Mouse (Mus musculus): ENCODE data around the gene Otop3. TPM values are rescaled to one million over a fixed set of nuclear protein-coding genes. Genes with fewer than 3 reads are reported as not detected.

Gene Otop3
- polyA plus RNA-seq, 1 experiment from 2014 or later = 0.90 TPM

DNA sequence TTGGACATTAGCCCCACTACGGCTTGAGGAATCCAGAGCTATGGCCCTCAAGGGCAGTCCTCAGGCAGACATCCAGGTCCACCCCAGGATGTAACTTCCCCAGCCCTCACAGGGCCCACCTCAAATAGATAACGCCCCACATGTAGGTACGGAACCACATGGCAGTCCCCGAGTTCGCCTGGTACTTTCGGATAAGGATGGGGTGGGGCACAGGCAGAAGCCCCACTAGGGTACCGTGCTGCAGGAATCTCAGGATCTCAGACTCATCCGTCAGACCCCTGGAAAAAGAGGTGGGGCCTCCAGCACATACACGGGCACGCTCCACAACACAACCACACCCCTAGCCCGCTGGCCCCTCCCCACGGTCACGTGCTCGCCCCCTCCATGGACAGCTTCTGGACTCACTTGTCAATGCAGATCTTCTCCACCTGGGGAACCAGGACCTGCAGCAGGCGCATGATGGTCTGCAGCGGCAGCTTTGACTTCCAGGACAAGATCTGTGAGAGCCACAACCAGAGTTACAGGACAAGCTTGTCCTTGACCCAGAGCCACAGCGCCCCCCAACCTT lies 14.2 kb downstream of the Otop3 start:
- Histone ChIP-seq H3K4me3 (no peak overlapping the region), H3K9ac (no peak overlapping the region), H3K4me2 (no peak overlapping the region), H3K27me3 (replicated peaks) (0 out of 2 replicates have a peak, but pooled peaks cover 3% of the 10 kb centered on the region), H3K4me1 (no peaks in the 10 kb centered on the region), H3K36me3 (replicated peaks) (peaks cover 21% of the 10 kb centered on the region), H3K9me3 (no peaks in the 10 kb centered on the region), H3K27ac (no peak overlapping the region)
- ATAC-seq (replicated peaks) = no peak
- 61% methylated on average over 17 of the region's 17 CpGs for WGBS

DNA sequence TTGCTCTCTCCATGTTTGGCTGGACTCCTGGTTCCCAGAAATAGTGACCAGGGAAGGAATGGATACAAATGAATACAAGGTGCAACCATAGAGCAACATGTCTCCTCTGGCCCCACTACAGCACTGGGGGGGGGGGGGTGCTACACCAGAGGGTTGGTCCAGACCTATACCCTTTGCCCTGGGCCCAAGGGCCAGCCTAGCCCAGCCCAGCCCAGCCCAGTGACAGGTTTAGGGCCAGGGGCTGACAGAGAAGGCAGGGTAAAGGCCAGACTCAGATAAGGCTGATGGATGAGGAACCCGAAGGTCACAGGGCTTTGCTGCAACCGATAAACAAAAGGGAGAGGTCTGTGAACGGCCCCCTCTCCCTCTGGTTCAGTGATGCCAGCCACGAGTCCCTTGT lies 15.4 kb downstream of the Otop3 start:
- Histone ChIP-seq H3K4me1 (no peaks in the 10 kb centered on the region), H3K27me3 (replicated peaks) (no peaks in the 10 kb centered on the region), H3K36me3 (replicated peaks) (peaks cover 21% of the 10 kb centered on the region), H3K9ac (no peak overlapping the region), H3K4me3 (no peak overlapping the region), H3K4me2 (no peak overlapping the region), H3K27ac (no peak overlapping the region), H3K9me3 (no peaks in the 10 kb centered on the region)
- no peak for ATAC-seq (replicated peaks)
- 91% methylated on average over 4 of the region's 4 CpGs for WGBS

DNA sequence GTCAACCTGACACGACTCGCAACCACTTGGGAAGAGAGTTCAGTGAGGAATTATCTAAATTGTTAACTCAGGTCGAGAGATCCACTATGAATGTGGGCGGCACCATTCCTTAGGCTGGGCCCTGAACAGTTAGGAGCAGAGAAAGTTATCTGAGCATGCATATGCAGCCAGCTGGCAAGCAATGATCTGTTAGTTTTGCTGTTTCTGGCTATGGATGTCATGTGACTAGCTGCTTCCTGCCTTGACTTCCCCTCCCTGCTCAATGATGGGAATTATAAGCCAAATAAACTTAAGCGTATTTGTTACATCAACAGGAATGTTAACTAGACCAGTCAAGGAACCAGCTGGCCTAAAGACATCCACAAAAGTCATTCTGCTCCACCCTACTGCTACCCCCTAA lies 18.8 kb downstream of the Otop3 start:
- Histone ChIP-seq H3K27me3 (replicated peaks) (no peaks in the 10 kb centered on the region), H3K4me1 (no peaks in the 10 kb centered on the region), H3K9me3 (no peaks in the 10 kb centered on the region), H3K9ac (no peak overlapping the region), H3K4me2 (no peak overlapping the region), H3K4me3 (no peak overlapping the region), H3K27ac (no peak overlapping the region), H3K36me3 (replicated peaks) (peaks cover 23% of the 10 kb centered on the region)
- no peak for ATAC-seq (replicated peaks)
- WGBS = 90% methylated on average over 5 of the region's 5 CpGs

DNA sequence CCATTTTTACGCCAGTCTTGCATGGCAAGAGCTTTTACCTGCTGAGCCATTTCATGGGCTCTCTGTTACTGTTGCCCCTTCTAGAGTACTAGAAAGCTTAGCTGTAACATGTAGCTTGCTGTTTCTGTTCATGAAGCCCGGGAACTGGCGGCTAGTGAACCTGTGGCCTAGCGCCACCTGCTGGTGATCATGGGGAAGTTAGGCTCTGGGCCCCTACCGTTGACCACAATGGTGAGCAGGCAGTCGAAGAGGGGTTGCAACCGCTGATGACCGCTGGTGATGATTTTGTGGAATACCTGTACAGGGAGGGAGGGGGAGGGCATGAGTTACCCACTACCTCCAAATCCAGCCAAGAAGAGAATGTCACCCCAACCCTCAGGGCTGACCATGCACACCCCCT lies 19.7 kb downstream of the Otop3 start:
- H3K4me3 ChIP-seq = no peak overlapping the region
- WGBS = 9% methylated on average over 8 of the region's 8 CpGs
- H3K4me1 ChIP-seq = peaks cover 7% of the 10 kb centered on the region
- no peaks in the 10 kb centered on the region for H3K27me3 ChIP-seq (replicated peaks)
- peaks cover 23% of the 10 kb centered on the region for H3K36me3 ChIP-seq (replicated peaks)
- no peaks in the 10 kb centered on the region for H3K9me3 ChIP-seq
- H3K27ac ChIP-seq = no peak overlapping the region
- H3K9ac ChIP-seq = no peak overlapping the region
- ATAC-seq (replicated peaks) = peak; percentile 38; the same call in 1 of the 2 replicates
- no peak overlapping the region for H3K4me2 ChIP-seq

DNA sequence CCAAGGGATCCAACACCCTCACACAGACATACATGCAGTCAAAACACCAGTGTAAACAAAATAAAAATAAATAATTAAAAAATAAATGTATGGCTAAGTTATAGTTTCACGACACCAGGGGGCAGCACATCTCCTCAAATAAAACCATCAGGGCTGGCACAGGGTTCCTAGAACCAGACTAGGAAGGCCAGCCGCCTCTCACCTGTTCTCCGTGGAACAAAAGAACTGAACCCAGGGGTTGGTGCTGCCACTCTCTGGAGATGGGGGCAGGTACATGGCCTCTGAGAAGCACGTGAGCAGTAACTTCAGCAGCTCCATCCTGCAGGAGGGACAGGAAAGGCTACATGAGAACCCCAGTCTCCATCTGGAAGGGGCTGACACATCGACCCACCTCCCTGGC lies 23.9 kb downstream of the Otop3 start:
- Histone ChIP-seq H3K36me3 (replicated peaks) (peaks cover 4% of the 10 kb centered on the region), H3K9ac (0 out of 2 replicates have a peak overlapping the region, but pooled peaks have one; percentile 18), H3K27ac (peak overlapping the region; percentile 52), H3K4me1 (peaks cover 13% of the 10 kb centered on the region), H3K27me3 (replicated peaks) (no peaks in the 10 kb centered on the region), H3K4me2 (no peak overlapping the region), H3K9me3 (no peaks in the 10 kb centered on the region), H3K4me3 (no peak overlapping the region)
- peak; percentile 59; the same call in 1 of the 2 replicates for ATAC-seq (replicated peaks)
- 17% methylated on average over 5 of the region's 5 CpGs for WGBS

DNA sequence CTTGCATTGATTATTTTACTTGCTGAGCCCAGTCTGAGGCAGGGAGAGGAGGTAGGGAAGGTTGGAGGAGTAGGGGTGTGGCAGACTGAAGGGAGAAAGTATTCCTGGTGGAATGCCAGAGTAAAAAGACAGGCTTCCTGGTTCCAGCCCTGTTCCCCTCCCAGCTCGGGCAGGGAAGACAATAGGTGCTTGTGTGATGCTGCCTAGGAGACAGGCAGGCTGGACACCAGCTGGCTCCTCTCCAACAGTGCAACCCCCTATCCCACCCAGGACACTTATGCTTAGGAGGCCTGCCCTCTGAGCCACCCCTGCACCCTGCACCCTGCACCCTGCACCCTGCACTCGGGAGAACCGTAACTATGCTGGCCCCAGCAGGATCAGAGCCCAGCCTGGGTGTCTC lies 24.8 kb downstream of the Otop3 start:
- Histone ChIP-seq H3K36me3 (replicated peaks) (peaks cover 3% of the 10 kb centered on the region), H3K9ac (no peak overlapping the region), H3K27ac (peak overlapping the region; percentile 52; the same call in 1 of the 2 replicates), H3K4me2 (no peak overlapping the region), H3K4me3 (no peak overlapping the region), H3K4me1 (peaks cover 18% of the 10 kb centered on the region), H3K9me3 (no peaks in the 10 kb centered on the region), H3K27me3 (replicated peaks) (no peaks in the 10 kb centered on the region)
- ATAC-seq (replicated peaks) = no peak
- WGBS = 48% methylated on average over 3 of the region's 3 CpGs

DNA sequence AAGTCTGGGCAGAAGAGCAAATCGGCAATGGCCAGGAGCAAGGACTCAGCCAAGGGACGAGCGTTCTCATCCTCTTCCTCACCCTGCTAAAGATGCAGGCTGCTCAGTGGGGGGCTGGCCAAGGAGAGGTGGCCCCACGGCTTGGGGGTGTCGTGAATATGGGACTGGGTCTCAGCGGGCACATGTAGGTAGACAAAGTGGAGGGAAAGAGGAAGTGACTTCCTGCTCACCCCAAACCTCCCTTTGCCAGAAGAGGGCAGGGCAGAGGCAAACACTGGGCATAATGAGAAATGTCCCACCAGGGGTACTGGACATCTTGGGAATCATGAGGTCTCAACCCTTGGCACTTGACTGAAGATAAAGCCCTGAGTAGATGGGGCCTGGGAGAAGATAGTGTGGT lies 25.2 kb downstream of the Otop3 start:
- Histone ChIP-seq H3K36me3 (replicated peaks) (peaks cover 3% of the 10 kb centered on the region), H3K4me2 (no peak overlapping the region), H3K27me3 (replicated peaks) (no peaks in the 10 kb centered on the region), H3K9me3 (no peaks in the 10 kb centered on the region), H3K4me1 (peaks cover 22% of the 10 kb centered on the region), H3K4me3 (no peak overlapping the region), H3K27ac (peak overlapping the region; percentile 14; the same call in 1 of the 2 replicates), H3K9ac (no peak overlapping the region)
- no peak for ATAC-seq (replicated peaks)
- 67% methylated on average over 6 of the region's 6 CpGs for WGBS

DNA sequence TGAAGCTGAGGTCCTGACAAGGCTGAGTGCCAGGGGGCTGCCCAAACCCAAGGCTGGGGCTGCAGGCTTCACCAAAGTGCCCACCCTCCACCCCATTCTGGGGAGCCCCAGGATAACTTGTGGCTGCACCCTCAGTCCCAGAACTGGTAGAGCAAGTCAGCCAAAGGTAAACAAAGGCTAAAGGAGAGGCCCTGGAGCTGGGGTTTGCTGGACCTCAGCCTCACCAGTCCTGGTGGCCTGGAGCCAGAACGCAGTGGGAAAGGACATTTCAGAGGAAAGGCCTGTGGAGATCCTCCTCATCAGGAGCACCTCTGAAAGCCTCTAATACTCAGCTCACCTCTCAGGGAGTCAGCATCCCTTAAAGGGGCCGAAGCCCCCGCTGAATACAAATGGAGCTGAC lies 29.6 kb downstream of the Otop3 start:
- Histone ChIP-seq H3K9me3 (no peaks in the 10 kb centered on the region), H3K27me3 (replicated peaks) (no peaks in the 10 kb centered on the region), H3K9ac (no peak overlapping the region), H3K4me1 (peaks cover 36% of the 10 kb centered on the region), H3K4me2 (no peak overlapping the region), H3K27ac (no peak overlapping the region), H3K36me3 (replicated peaks) (no peaks in the 10 kb centered on the region; the same call in 1 of the 2 replicates), H3K4me3 (no peak overlapping the region)
- ATAC-seq (replicated peaks) = no peak
- WGBS = 87% methylated on average over 3 of the region's 3 CpGs

DNA sequence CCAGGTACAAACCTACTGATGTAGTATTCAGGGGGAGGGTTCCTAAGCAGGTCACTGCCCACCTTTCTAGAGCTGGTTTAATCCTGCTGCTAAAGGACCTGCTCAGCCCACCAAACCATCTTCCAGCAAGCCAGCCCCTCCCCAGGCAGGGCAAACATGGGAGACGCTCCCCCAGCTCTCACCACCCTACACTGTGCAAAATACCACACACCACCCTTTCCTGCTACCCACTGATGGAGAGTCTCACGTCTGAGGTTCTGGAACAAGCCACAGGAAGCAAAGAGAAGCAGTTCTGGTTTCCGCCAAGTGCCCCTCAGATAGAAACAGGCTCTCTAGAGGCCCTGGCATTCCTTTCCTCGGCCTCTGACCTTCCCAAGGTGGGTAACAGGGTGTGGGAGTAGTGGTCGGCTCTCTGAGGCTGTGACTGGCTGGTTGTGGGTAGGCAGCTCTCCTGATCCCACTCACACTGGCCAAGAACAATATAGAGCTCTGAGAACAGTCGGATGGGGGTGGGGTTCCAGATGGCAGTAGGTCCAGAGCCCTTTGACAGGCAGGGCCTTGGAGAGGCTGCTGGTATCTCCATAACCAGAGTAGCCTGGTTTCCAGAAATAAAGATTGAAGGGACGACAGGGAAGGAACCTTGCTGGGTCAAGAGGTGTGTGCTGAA lies 31.6 kb downstream of the Otop3 start:
- peaks cover 30% of the 10 kb centered on the region for H3K4me1 ChIP-seq
- no peaks in the 10 kb centered on the region for H3K9me3 ChIP-seq
- WGBS = 46% methylated on average over 7 of the region's 7 CpGs
- peak overlapping the region; percentile 7; the same call in 1 of the 2 replicates for H3K9ac ChIP-seq
- ATAC-seq (replicated peaks) = peak; percentile 35
- peak overlapping the region; percentile 84 for H3K4me2 ChIP-seq
- peak overlapping the region; percentile 87 for H3K27ac ChIP-seq
- no peaks in the 10 kb centered on the region; the same call in 1 of the 2 replicates for H3K36me3 ChIP-seq (replicated peaks)
- H3K27me3 ChIP-seq (replicated peaks) = 0 out of 2 replicates have a peak, but pooled peaks cover 6% of the 10 kb centered on the region
- peak overlapping the region; percentile 63 for H3K4me3 ChIP-seq

DNA sequence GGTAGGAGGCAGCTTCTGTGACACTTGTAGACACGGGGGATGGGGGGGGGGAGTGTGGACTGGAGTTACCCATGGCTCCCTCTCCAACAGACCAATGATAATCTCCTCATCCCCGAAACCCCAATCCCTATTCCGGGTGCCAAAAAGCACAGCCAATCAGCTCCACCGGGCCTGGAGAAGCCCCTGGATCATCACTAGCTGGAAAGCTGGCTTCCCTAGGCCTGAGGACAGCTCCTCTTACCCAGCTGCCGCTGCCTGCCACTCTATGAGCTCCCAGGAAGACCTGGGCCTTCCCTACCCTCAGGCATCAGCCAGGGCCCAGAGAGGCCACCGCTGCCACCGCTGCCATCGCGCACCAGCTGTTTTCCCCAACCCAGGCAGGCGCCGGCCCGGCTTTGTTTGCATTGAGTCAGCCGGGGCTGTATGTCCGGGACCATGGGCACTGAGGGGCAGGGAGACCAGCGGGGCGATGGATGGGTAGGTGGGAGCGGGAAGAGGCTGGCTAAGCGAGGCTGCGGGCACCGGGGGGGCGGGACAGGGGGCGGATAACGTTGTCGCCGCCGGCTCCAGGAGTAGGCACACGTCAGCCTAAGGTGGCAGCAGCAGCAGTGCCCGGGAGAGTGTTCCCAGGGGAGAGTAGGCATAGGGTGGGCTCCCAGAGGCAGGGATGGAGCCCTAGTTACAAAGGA lies 32.3 kb downstream of the Otop3 start:
- Histone ChIP-seq H3K9me3 (no peaks in the 10 kb centered on the region), H3K4me3 (peak overlapping the region; percentile 63), H3K36me3 (replicated peaks) (no peaks in the 10 kb centered on the region), H3K27me3 (replicated peaks) (0 out of 2 replicates have a peak, but pooled peaks cover 6% of the 10 kb centered on the region), H3K4me2 (peak overlapping the region; percentile 84), H3K27ac (peak overlapping the region; percentile 87), H3K4me1 (peaks cover 30% of the 10 kb centered on the region), H3K9ac (peak overlapping the region; percentile 80)
- peak; percentile 76 for ATAC-seq (replicated peaks)
- WGBS = under 1% methylated on average over 28 of the region's 28 CpGs

DNA sequence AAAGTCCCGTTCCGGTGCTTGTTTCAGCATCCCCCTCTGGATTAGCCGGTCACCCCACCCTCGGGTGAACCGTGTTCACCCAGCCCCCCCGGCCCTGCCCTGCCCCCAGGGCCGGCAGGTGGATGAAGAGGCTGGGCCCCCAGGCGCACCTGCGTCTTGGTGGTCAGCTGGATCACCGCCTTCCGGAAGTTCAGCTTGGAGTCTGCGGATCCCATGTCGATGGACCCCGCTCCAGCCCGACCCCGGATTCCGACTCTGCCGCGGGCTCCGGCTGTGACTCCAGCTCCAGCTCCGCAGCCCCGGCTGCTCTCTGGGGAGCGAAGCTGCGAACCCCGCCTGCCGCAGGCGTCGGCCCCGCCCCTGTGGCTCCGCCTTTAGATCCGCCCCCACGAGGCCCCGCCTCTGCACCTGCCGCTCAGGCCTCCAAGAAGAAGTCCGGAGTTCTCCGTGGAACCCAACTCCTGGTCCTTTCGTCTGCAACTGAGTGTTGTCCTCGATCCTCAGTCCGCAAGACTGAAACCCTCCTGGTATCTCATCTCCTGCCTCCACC lies 32.9 kb downstream of the Otop3 start, which contains the start of gene Hid1:
TSS of gene Hid1 (minus strand) at position 362 of the 550 bp plus-strand sequence.
- Histone ChIP-seq H3K27ac (peak within 1 kb of the TSS; percentile 87), H3K4me1 (peaks cover 30% of the 10 kb centered on the region), H3K27me3 (replicated peaks) (0 out of 2 replicates have a peak, but pooled peaks cover 6% of the 10 kb centered on the region), H3K4me3 (peak within 1 kb of the TSS; percentile 63), H3K9me3 (no peaks in the 10 kb centered on the region), H3K4me2 (peak within 1 kb of the TSS; percentile 84), H3K9ac (peak within 1 kb of the TSS; percentile 80), H3K36me3 (replicated peaks) (no peaks in the 10 kb centered on the region)
- peak; percentile 77 for ATAC-seq (replicated peaks)
- under 1% methylated on average over 39 of the region's 39 CpGs for WGBS

DNA sequence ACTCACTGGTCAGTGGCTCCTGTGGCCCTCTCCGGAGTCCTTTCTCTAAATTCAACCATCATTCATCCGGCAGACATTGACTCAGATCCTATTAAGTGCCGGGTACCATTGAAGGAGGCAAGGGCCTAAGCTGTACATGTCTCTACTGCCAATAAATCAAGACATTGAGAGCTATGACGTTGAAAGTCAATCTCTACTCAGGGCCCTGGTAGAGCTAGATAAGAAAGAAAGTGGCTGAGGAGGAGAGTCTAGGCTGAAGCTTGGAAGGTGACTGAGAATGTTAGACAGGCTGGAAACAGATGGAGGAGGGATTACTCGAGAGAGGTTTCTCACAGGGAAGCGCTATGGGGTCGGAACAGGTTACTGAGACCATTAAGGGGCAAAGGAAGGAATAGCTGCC lies 35.8 kb downstream of the Otop3 start:
- no peak for ATAC-seq (replicated peaks)
- Histone ChIP-seq H3K4me1 (peaks cover 30% of the 10 kb centered on the region), H3K27me3 (replicated peaks) (peaks cover 6% of the 10 kb centered on the region; the same call in 1 of the 2 replicates), H3K36me3 (replicated peaks) (no peaks in the 10 kb centered on the region), H3K4me3 (no peak overlapping the region), H3K27ac (no peak overlapping the region), H3K4me2 (no peak overlapping the region), H3K9ac (no peak overlapping the region), H3K9me3 (no peaks in the 10 kb centered on the region)
- WGBS = 65% methylated on average over 7 of the region's 7 CpGs
